Mouse (Mus musculus): Measurements from ENCODE around the gene Cxcl2. TPM values are rescaled to one million over a fixed set of nuclear protein-coding genes. Genes with fewer than 3 reads are reported as not detected.

Gene Cxcl2
- polyA plus RNA-seq, 1 experiment from 2014 or later: not detected

GRCm38 (mm10) chr5:90876045-90876444 is 27.6 kb upstream of the Cxcl2 start:
- no peak overlapping the region for H3K4me2 ChIP-seq (replicated peaks; ENCODE audit: low read depth, low read length)
- ATAC-seq (ENCODE audit: low FRiP score) (no peak), DNase-seq (ENCODE audit: low spot score) (no peak)
- no peaks in the 10 kb centered on the region for H3K4me1 ChIP-seq (replicated peaks; ENCODE audit: control insufficient read depth, insufficient read depth, low read length)
- no peak overlapping the region for H3K27ac ChIP-seq (ENCODE audit: low read depth, low read length)
- no peaks in the 10 kb centered on the region for H3K9me3 ChIP-seq (ENCODE audit: control insufficient read depth, low read length)
- 80% methylated on average over 4 of the region's 4 CpGs for WGBS
- H3K36me3 ChIP-seq (ENCODE audit: control insufficient read depth, insufficient read depth, low read length): no peaks in the 10 kb centered on the region
- H3K9ac ChIP-seq (ENCODE audit: low read depth, low read length): no peak overlapping the region
- H3K4me3 ChIP-seq (ENCODE audit: low read depth, low read length): no peak overlapping the region
- no peaks in the 10 kb centered on the region for H3K27me3 ChIP-seq (ENCODE audit: control insufficient read depth, insufficient read depth, low read length)

- Histone ChIP-seq H3K27ac (ENCODE audit: low read depth, low read length) (no peak overlapping the region), H3K27me3 (ENCODE audit: control insufficient read depth, insufficient read depth, low read length) (no peaks in the 10 kb centered on the region), H3K4me3 (ENCODE audit: low read depth, low read length) (no peak overlapping the region), H3K4me2 (replicated peaks; ENCODE audit: low read depth, low read length) (no peak overlapping the region), H3K36me3 (ENCODE audit: control insufficient read depth, insufficient read depth, low read length) (no peaks in the 10 kb centered on the region), H3K9me3 (ENCODE audit: control insufficient read depth, low read length) (no peaks in the 10 kb centered on the region), H3K4me1 (replicated peaks; ENCODE audit: control insufficient read depth, insufficient read depth, low read length) (no peaks in the 10 kb centered on the region), H3K9ac (ENCODE audit: low read depth, low read length) (no peak overlapping the region)
- ATAC-seq (ENCODE audit: low FRiP score) (no peak), DNase-seq (ENCODE audit: low spot score) (no peak)
- 86% methylated on average over 8 of the region's 8 CpGs for WGBS
These were observed 27.0 kb upstream of the Cxcl2 start for GRCm38 (mm10) chr5:90876471-90877172.

GRCm38 (mm10) chr5:90877173-90877512 is 26.5 kb upstream of the Cxcl2 start:
- DNase-seq (ENCODE audit: low spot score) (no peak), ATAC-seq (ENCODE audit: low FRiP score) (no peak)
- Histone ChIP-seq H3K4me3 (ENCODE audit: low read depth, low read length) (no peak overlapping the region), H3K36me3 (ENCODE audit: control insufficient read depth, insufficient read depth, low read length) (no peaks in the 10 kb centered on the region), H3K4me2 (replicated peaks; ENCODE audit: low read depth, low read length) (no peak overlapping the region), H3K9ac (ENCODE audit: low read depth, low read length) (no peak overlapping the region), H3K4me1 (replicated peaks; ENCODE audit: control insufficient read depth, insufficient read depth, low read length) (no peaks in the 10 kb centered on the region), H3K27me3 (ENCODE audit: control insufficient read depth, insufficient read depth, low read length) (no peaks in the 10 kb centered on the region), H3K27ac (ENCODE audit: low read depth, low read length) (no peak overlapping the region), H3K9me3 (ENCODE audit: control insufficient read depth, low read length) (no peaks in the 10 kb centered on the region)

GRCm38 (mm10) chr5:90879307-90880014 is 24.2 kb upstream of the Cxcl2 start:
- H3K27me3 ChIP-seq (ENCODE audit: control insufficient read depth, insufficient read depth, low read length): no peaks in the 10 kb centered on the region
- H3K9ac ChIP-seq (ENCODE audit: low read depth, low read length): no peak overlapping the region
- H3K36me3 ChIP-seq (ENCODE audit: control insufficient read depth, insufficient read depth, low read length): no peaks in the 10 kb centered on the region
- DNase-seq (ENCODE audit: low spot score): no peak
- WGBS: 84% methylated on average over 3 of the region's 3 CpGs
- no peak overlapping the region for H3K4me2 ChIP-seq (replicated peaks; ENCODE audit: low read depth, low read length)
- H3K4me1 ChIP-seq (replicated peaks; ENCODE audit: control insufficient read depth, insufficient read depth, low read length): no peaks in the 10 kb centered on the region
- ATAC-seq (ENCODE audit: low FRiP score): no peak
- H3K27ac ChIP-seq (ENCODE audit: low read depth, low read length): no peak overlapping the region
- no peak overlapping the region for H3K4me3 ChIP-seq (ENCODE audit: low read depth, low read length)
- H3K9me3 ChIP-seq (ENCODE audit: control insufficient read depth, low read length): no peaks in the 10 kb centered on the region

GRCm38 (mm10) chr5:90880335-90880850 is 23.3 kb upstream of the Cxcl2 start:
- H3K27ac ChIP-seq (ENCODE audit: low read depth, low read length): no peak overlapping the region
- no peak overlapping the region for H3K4me3 ChIP-seq (ENCODE audit: low read depth, low read length)
- H3K36me3 ChIP-seq (ENCODE audit: control insufficient read depth, insufficient read depth, low read length): no peaks in the 10 kb centered on the region
- DNase-seq (ENCODE audit: low spot score) (no peak), ATAC-seq (ENCODE audit: low FRiP score) (peak; percentile 53)
- H3K9me3 ChIP-seq (ENCODE audit: control insufficient read depth, low read length): no peaks in the 10 kb centered on the region
- H3K4me1 ChIP-seq (replicated peaks; ENCODE audit: control insufficient read depth, insufficient read depth, low read length): no peaks in the 10 kb centered on the region
- WGBS: 64% methylated on average over 7 of the region's 7 CpGs
- no peaks in the 10 kb centered on the region for H3K27me3 ChIP-seq (ENCODE audit: control insufficient read depth, insufficient read depth, low read length)
- H3K9ac ChIP-seq (ENCODE audit: low read depth, low read length): no peak overlapping the region
- H3K4me2 ChIP-seq (replicated peaks; ENCODE audit: low read depth, low read length): no peak overlapping the region

GRCm38 (mm10) chr5:90881021-90881420 is 22.6 kb upstream of the Cxcl2 start:
- DNase-seq (ENCODE audit: low spot score) (no peak), ATAC-seq (ENCODE audit: low FRiP score) (no peak)
- Histone ChIP-seq H3K4me3 (ENCODE audit: low read depth, low read length) (no peak overlapping the region), H3K9ac (ENCODE audit: low read depth, low read length) (no peak overlapping the region), H3K36me3 (ENCODE audit: control insufficient read depth, insufficient read depth, low read length) (no peaks in the 10 kb centered on the region), H3K4me1 (replicated peaks; ENCODE audit: control insufficient read depth, insufficient read depth, low read length) (no peaks in the 10 kb centered on the region), H3K9me3 (ENCODE audit: control insufficient read depth, low read length) (no peaks in the 10 kb centered on the region), H3K27ac (ENCODE audit: low read depth, low read length) (no peak overlapping the region), H3K4me2 (replicated peaks; ENCODE audit: low read depth, low read length) (no peak overlapping the region), H3K27me3 (ENCODE audit: control insufficient read depth, insufficient read depth, low read length) (no peaks in the 10 kb centered on the region)
- WGBS: 81% methylated on average over 4 of the region's 4 CpGs

GRCm38 (mm10) chr5:90881682-90882081 is 22.0 kb upstream of the Cxcl2 start:
- no peaks in the 10 kb centered on the region for H3K4me1 ChIP-seq (replicated peaks; ENCODE audit: control insufficient read depth, insufficient read depth, low read length)
- H3K4me3 ChIP-seq (ENCODE audit: low read depth, low read length): no peak overlapping the region
- H3K9me3 ChIP-seq (ENCODE audit: control insufficient read depth, low read length): no peaks in the 10 kb centered on the region
- DNase-seq (ENCODE audit: low spot score) (no peak), ATAC-seq (ENCODE audit: low FRiP score) (no peak)
- 86% methylated on average over 5 of the region's 5 CpGs for WGBS
- no peaks in the 10 kb centered on the region for H3K27me3 ChIP-seq (ENCODE audit: control insufficient read depth, insufficient read depth, low read length)
- H3K36me3 ChIP-seq (ENCODE audit: control insufficient read depth, insufficient read depth, low read length): no peaks in the 10 kb centered on the region
- H3K4me2 ChIP-seq (replicated peaks; ENCODE audit: low read depth, low read length): no peak overlapping the region
- H3K9ac ChIP-seq (ENCODE audit: low read depth, low read length): no peak overlapping the region
- H3K27ac ChIP-seq (ENCODE audit: low read depth, low read length): no peak overlapping the region

GRCm38 (mm10) chr5:90882146-90882545 is 21.5 kb upstream of the Cxcl2 start:
- H3K4me2 ChIP-seq (replicated peaks; ENCODE audit: low read depth, low read length): no peak overlapping the region
- no peak overlapping the region for H3K9ac ChIP-seq (ENCODE audit: low read depth, low read length)
- H3K27ac ChIP-seq (ENCODE audit: low read depth, low read length): no peak overlapping the region
- no peaks in the 10 kb centered on the region for H3K4me1 ChIP-seq (replicated peaks; ENCODE audit: control insufficient read depth, insufficient read depth, low read length)
- 81% methylated on average over 5 of the region's 5 CpGs for WGBS
- no peaks in the 10 kb centered on the region for H3K36me3 ChIP-seq (ENCODE audit: control insufficient read depth, insufficient read depth, low read length)
- no peaks in the 10 kb centered on the region for H3K27me3 ChIP-seq (ENCODE audit: control insufficient read depth, insufficient read depth, low read length)
- DNase-seq (ENCODE audit: low spot score): no peak
- H3K4me3 ChIP-seq (ENCODE audit: low read depth, low read length): no peak overlapping the region
- H3K9me3 ChIP-seq (ENCODE audit: control insufficient read depth, low read length): no peaks in the 10 kb centered on the region
- no peak for ATAC-seq (ENCODE audit: low FRiP score)

Data from hindbrain, embryonic 11.5 days (tissue).